Mouse (Mus musculus): ENCODE measurements around the gene Lama2.

The Lama2 gene

DNA sequence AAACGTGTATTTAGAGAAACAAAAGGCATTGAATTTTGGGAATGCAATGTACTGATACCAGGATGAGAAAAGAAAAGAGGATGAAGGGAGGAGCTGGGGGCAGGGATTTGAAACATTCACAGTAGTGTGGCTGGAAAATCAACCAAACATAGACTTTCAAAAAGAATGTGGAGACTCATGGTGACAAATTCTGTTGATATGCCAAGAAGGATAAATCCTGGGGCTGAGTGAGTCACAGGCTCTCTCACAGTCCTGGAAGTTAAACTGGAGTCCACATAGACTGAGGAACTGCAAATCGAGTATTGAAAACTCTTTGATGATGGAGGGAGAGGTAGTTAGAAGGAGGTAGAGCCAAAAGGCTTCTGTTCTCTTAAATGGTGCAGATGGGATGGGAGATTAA is 445.3 kb downstream of the Lama2 start:
- no peak for DNase-seq

GRCm38 (mm10) chr10:27164738-27165137 is 454.8 kb downstream of the Lama2 start:
- no peak for DNase-seq

DNA sequence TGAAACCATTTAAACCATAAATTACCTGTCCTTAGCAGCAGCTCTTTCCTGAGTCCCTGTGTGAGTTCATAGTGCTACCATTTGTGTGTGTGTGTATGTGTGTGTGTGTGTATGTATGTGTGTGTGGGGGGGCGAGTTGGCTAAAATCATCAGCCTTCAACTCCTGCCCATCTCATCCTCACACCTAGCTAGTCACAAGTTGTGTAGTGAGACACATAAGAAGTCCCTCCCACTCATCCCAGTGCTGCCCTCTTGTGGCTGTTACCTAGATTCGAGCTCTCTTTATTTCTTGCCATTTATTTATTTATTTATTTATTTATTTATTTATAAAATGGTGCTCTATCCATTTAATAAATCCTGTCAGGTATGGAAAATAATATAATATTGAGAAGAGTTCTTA is 457.2 kb downstream of the Lama2 start:
- no peak for DNase-seq

GRCm38 (mm10) chr10:27150220-27150619 is 469.3 kb downstream of the Lama2 start:
- DNase-seq: no peak

- DNase-seq: peak; percentile 4
Observed at GRCm38 (mm10) chr10:27140422-27140821, 479.1 kb downstream of the Lama2 start.

DNA sequence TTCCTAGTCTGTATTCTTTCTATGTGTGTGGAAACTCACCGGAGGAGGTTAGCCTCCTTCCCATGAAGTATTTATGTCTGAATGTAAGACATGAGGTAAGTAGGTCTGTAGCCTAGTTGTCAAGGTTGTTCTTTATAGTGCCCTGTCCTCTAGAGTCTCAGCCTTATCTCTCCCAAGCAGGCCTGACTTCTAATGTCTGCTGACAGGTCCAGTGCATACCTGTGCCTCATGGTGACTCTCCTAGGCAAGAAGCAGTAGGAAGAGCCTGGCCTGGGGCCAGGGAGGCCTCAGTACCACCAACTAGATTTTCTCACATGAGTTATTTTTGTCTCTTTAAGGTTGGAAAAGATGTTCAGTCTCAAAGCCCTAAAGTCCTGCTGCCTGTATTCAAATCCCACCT is 483.8 kb downstream of the Lama2 start:
- DNase-seq: no peak

- peak; percentile 13 for DNase-seq
Observed at GRCm38 (mm10) chr10:27133135-27133534, 486.4 kb downstream of the Lama2 start.

- no peak for DNase-seq
Observed at GRCm38 (mm10) chr10:27127454-27127853, 492.1 kb downstream of the Lama2 start.

DNA sequence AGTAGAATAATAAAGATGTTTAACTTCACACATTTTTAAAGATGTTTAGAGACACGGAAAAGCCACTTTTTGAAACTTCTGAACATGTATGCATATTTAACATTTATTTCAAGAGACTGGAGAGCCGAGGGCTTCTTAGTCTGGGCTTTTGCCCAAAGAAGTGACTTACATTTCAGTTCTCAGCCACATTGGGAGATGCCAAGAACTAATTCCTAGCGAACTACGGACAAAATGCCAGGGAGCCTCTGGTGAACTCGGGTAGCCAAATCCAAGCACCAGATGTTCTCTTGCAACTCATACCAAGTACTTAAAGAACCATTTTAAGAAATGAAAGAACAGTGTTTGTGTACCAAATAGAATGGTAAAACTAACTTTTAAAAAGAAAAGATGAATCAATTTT is 495.8 kb downstream of the Lama2 start:
- no peak for DNase-seq

- DNase-seq: no peak
Observed at GRCm38 (mm10) chr10:27117815-27118214, 501.7 kb downstream of the Lama2 start.

DNA sequence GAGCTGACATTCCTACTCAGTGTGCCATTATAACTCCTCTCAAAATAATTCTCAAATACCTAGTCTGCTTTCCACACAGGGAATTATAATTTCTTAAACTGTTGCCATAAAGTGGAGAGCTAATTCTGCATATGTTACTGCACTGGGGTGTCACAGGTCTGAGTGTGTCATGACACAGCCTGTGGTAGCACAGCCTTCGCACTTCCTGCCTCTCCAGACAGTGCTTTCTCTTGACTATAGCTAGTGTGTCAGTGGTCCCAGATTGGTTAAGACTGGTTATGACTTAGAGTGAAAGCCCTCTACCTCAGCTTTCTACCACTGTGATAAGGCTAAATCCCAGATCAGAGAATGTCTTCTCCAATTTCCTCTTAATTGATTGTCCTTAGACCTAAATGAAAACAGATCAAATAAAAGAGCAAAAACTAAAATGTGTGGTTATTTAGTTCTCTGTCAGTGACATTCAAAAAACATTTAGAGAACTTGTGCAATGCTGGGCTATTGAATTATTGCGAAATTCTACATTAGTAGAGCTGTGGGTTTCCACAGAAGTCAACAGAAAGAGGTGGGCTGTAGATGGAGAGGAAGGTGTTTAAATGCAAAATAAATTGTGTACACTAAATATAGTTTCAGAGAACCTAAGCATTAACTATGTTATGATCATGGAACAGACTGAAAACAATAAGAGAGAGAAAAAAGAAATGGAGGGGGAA is 502.5 kb downstream of the Lama2 start:
- no peak for DNase-seq

GRCm38 (mm10) chr10:27114131-27114530 is 505.4 kb downstream of the Lama2 start:
- no peak for DNase-seq

- no peak for DNase-seq
Observed at GRCm38 (mm10) chr10:27103811-27104210, 515.7 kb downstream of the Lama2 start.

DNA sequence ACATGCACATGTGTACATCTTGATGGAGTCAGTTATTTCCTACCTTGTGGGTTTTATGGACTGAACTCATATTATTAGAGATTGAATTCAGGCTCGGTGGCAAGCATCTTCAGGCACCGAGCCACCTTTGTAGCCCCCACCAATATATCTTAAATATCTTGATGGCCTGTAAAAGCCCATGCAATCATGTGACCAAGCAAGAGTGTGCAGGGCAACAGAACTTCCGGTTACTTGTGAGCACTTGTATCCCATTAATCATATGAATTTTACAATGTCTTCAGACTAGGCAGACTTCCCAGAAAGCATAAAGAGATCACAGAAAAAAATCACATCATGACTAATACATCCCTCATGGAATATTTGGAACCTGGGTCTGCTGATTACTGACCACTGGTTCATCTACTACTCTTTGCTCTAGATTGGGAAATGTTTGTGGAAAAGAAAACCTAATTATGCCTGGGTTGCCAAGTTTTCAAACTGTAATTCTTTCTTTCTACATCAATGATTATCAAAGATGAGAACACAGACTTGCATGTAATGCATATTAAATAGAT is 517.7 kb downstream of the Lama2 start:
- no peak for DNase-seq

- no peak for DNase-seq
Observed at GRCm38 (mm10) chr10:27077113-27077512, 542.4 kb downstream of the Lama2 start.

DNA sequence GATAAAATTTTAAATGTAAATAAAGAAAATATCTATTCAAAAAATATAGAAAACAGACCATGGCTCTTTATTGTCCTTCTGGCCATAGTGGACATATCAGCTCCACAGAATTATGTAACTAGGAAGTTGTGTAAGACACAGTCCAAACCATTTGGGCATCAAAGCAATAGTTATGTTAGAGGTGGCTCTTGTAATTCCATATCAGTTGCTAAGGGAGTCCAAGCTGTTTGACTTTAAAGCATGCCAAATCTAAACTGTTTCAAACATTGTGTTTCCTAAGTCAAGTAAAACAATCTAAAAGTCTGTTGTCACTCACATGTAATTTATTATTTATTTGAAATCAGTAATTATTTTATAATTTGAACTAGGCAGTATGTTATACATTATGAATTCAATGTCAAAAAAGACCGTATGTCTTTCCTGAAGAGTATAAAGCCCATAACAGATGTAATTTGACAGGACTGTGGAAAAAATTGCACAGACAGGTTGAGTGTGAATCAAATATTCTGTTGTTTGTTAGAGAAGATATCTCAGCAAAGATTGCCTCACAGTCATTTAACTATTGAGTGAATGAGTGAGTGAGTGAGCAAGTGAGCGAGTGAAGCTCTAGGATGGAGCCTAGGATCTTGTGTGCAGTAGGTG is 550.6 kb downstream of the Lama2 start:
- no peak for DNase-seq

GRCm38 (mm10) chr10:27063671-27064070 is 555.9 kb downstream of the Lama2 start:
- peak; percentile 3 for DNase-seq

- no peak for DNase-seq
Observed at GRCm38 (mm10) chr10:27054488-27054887, 565.1 kb downstream of the Lama2 start.

DNA sequence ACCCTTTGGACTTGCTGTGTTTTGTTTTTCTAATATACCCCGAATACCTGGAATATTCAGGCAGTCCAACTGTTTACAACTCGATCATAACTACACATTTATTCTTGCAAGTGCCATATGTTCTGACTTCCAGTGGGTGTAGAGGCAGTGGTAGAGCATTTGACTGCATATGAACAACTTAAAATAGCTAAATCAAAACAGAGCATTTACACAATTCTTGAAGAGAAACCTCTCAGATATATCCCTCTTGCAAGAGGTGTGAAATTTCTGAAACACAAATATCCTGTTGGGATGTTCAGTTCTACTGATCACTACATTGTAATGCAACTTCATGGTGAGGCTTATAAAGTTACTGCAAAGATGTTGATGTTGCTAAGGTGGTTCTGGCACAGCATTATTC is 572.4 kb downstream of the Lama2 start:
- DNase-seq: no peak

- no peak for DNase-seq
Observed at GRCm38 (mm10) chr10:27041812-27042211, 577.7 kb downstream of the Lama2 start.

- DNase-seq: no peak
Observed at GRCm38 (mm10) chr10:27022707-27023106, 596.9 kb downstream of the Lama2 start.

- no peak for DNase-seq
Observed at GRCm38 (mm10) chr10:27012804-27013365, 606.7 kb downstream of the Lama2 start.

- DNase-seq: no peak
Observed at GRCm38 (mm10) chr10:27007364-27007763, 612.2 kb downstream of the Lama2 start.

DNA sequence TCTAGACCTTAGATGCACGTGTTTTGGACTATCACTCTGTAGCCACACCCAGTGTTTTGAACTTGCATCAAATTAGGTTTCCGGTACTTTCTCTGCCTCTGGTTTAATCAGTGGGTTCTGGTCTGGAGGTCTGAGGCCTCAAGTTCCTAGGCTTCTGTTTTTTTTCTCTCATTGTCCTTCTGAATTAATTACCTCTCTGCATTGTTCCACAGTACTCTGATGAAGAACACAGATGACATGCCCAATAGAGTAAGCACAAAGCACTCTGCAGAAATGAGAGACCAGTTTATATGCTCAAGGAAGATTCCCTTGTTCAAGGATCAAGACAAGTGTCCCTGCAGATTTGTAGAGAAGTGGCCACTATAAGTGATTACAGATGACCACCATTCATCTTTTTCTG is 613.8 kb downstream of the Lama2 start:
- no peak for DNase-seq
